Mouse (Mus musculus) left cerebral cortex, postnatal 36 days (tissue): ENCODE data around the gene Gmppb. TPM values are rescaled to one million over a fixed set of nuclear protein-coding genes. Genes with fewer than 3 reads are reported as not detected.
A peak's percentile ranks its signal among the peaks of the same experiment; 100 is the strongest.

Source experiments
- DNase-seq, 2 experiments: peaks; one replicate each; pipeline ENCODE4 v3.0.0; 2021 to 2022; ENCODE audit warnings: low spot score in 2 of 2, mixed read lengths in 1 of 2
- intact Hi-C: fragments of 180-260 bp; cut with DNase I; formaldehyde crosslinking; loops from one replicate; pipeline ENCODE4 v1.15.1; 2025
- total RNA-seq, 2 experiments: library from RNA; stranded (reverse); gene quantifications; 2 replicates each; pipeline ENCODE4 v1.2.3; 2021

Gmppb gene
- total RNA-seq, 2 experiments from 2014 or later = 14.4 to 17.0 TPM

- no peak for DNase-seq
- intact Hi-C loops = loop anchor here (5.0 kb wide), 2 partner anchors 87 to 147 kb away; no protein-coding TSS in a partner anchor
Observed at GRCm38 (mm10) chr9:108049561-108050251, 664 bp downstream of the Gmppb start.

- no peak for DNase-seq
- intact Hi-C loops = loop anchor here (5.0 kb wide), 1 partner anchor 89 kb away; no protein-coding TSS in a partner anchor
Observed at GRCm38 (mm10) chr9:108051184-108051930, 2.3 kb downstream of the Gmppb start.

GRCm38 (mm10) chr9:108051931-108052220 lies 2.8 kb downstream of the Gmppb start:
- DNase-seq = no peak
- intact Hi-C loops = loop anchor here (5.0 kb wide), 1 partner anchor 90 kb away; no protein-coding TSS in a partner anchor

GRCm38 (mm10) chr9:108052411-108052810 lies 3.4 kb downstream of the Gmppb start:
- no peak for DNase-seq
- intact Hi-C loops = loop anchor here (5.0 kb wide), 1 partner anchor 90 kb away; no protein-coding TSS in a partner anchor

- DNase-seq = peak; percentile 94 to 95
- intact Hi-C loops = loop anchor here (5.0 kb wide), 1 partner anchor 91 kb away; no protein-coding TSS in a partner anchor
Observed at GRCm38 (mm10) chr9:108052885-108053664, 4.0 kb downstream of the Gmppb start, which contains the start of gene Amigo3. TSS of gene Amigo3 (plus strand) at chr9:108053159.

- no peak for DNase-seq
- intact Hi-C loops = loop anchor here (5.0 kb wide), 1 partner anchor 91 kb away; no protein-coding TSS in a partner anchor
Observed at GRCm38 (mm10) chr9:108053665-108054225, 4.7 kb downstream of the Gmppb start.

GRCm38 (mm10) chr9:108054331-108055040 lies 5.4 kb downstream of the Gmppb start:
- intact Hi-C loops = loop anchor here (5.0 kb wide), 1 partner anchor 92 kb away; no protein-coding TSS in a partner anchor
- no peak for DNase-seq

GRCm38 (mm10) chr9:108055061-108055460 lies 6.0 kb downstream of the Gmppb start:
- DNase-seq = no peak
- intact Hi-C loops = no loop called here

- intact Hi-C loops = no loop called here
- DNase-seq = no peak
Observed at GRCm38 (mm10) chr9:108055661-108056237, 6.7 kb downstream of the Gmppb start.

GRCm38 (mm10) chr9:108056361-108057261 lies 7.6 kb downstream of the Gmppb start:
- intact Hi-C loops = no loop called here

GRCm38 (mm10) chr9:108057262-108057562 lies 8.2 kb downstream of the Gmppb start:
- no peak for DNase-seq
- intact Hi-C loops = no loop called here

More at GRCm38 (mm10) chr9:108056361-108057261, 7.6 kb downstream of the Gmppb start:
- no peak for DNase-seq

GRCm38 (mm10) chr9:108058291-108058690 lies 9.2 kb downstream of the Gmppb start:
- intact Hi-C loops = no loop called here
- no peak for DNase-seq

- DNase-seq = no peak
- intact Hi-C loops = no loop called here
Observed at GRCm38 (mm10) chr9:108062142-108062541, 13.1 kb downstream of the Gmppb start.

- DNase-seq = no peak
- intact Hi-C loops = no loop called here
Observed at GRCm38 (mm10) chr9:108063361-108063760, 14.3 kb downstream of the Gmppb start.

- DNase-seq = peak; percentile 60 to 61
- intact Hi-C loops = loop anchor here (5.0 kb wide), 2 partner anchors 103 to 163 kb away; no protein-coding TSS in a partner anchor
Observed at GRCm38 (mm10) chr9:108065491-108066011, 16.5 kb downstream of the Gmppb start.

- intact Hi-C loops = loop anchor here (5.0 kb wide), 2 partner anchors 105 to 165 kb away; no protein-coding TSS in a partner anchor
- DNase-seq = no peak
Observed at GRCm38 (mm10) chr9:108067199-108067598, 18.2 kb downstream of the Gmppb start.

- peak; percentile 70 to 81 for DNase-seq
- intact Hi-C loops = loop anchor here (5.0 kb wide), 2 partner anchors 106 to 166 kb away; no protein-coding TSS in a partner anchor
Observed at GRCm38 (mm10) chr9:108067900-108068299, 18.9 kb downstream of the Gmppb start.
